In the genomic region with DNA sequence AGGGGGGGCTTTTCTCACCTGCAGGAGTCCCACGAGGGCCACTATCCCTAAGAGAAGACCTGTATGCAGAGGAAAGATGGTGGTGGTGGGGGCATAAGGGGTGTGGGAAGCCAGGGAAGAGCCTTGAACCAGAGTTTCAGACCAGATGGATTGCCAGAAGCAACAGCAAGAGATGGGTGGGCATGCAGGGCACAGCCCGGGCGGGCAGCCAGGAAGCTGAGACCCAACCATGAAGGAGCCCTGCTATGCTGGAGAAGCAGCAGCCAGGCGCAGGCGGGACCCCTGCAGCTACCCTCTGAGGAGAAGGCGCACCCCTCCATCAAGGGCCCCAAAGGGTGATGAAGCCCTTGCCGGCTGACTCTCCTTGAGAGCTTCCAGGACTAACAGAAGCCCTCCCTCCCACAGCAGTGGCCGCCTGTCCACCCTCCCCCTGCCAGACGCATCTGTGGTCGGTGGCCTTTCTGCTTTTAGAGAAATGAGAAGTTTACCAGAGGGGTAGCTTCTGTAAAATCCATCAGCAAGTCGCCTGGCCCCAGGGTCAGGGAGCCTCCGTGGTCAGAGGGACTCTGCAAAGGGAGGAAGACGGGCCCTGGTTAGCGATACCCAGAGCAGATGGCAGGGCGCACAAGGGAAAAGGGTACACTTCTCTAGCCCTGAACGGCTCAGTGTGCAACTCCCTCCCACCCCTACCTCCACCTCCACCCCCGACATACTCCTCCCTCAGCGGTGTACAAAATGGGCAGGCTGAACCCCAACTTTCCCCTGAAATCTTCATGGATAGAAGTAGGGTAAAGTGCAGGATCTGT, we compare ENCODE assay signal across 15 mouse cellular contexts. TPM values are rescaled to one million over a fixed set of nuclear protein-coding genes. Genes with fewer than 3 reads are reported as not detected.
DNase-seq lines count a peak whose midpoint lies in the region; ATAC-seq lines count a peak whose summit lies in the region.
"Had no signal": no experiment of that assay in that cellular context is flagged by ENCODE, and none has a peak within 500 bp of the region (broad histone marks: within the 10 kb centered on the region; RNA-seq: fewer than 3 reads in every experiment).

No protein-coding gene starts in this region.

- no peaks in the 10 kb centered on the region for H3K27me3 ChIP-seq in intestine, embryonic 15.5 days (replicated peaks)
- H3K27me3 ChIP-seq in intestine, embryonic 16.5 days (replicated peaks; ENCODE audit: control insufficient read depth, insufficient read depth, low read length): no peaks in the 10 kb centered on the region
- no peaks in the 10 kb centered on the region for H3K27me3 ChIP-seq in neural tube, embryonic 15.5 days (replicated peaks)
- H3K27me3 ChIP-seq: forebrain, embryonic 15.5 days had no signal

- WGBS in intestine, embryonic 15.5 days: 47% methylated on average over 18 of the region's 18 CpGs
- 47% methylated on average over 18 of the region's 18 CpGs for WGBS in intestine, embryonic 16.5 days
- 54% methylated on average over 18 of the region's 18 CpGs for whole genome bisulfite sequencing in neural tube, embryonic 15.5 days

- 0 out of 2 replicates have a peak, but pooled peaks have one; percentile 12 for ATAC-seq in intestine, embryonic 15.5 days
- ATAC-seq in intestine, embryonic 16.5 days: no peak
- ATAC-seq in neural tube, embryonic 15.5 days (ENCODE audit: low FRiP score): no peak
- ATAC-seq: lung, postnatal 0 days had no signal

- no peak overlapping the region for H3K4me2 ChIP-seq in intestine, embryonic 15.5 days (replicated peaks)
- H3K4me2 ChIP-seq in intestine, embryonic 16.5 days (ENCODE audit: low read depth, low read length): no peak overlapping the region
- no peak overlapping the region for H3K4me2 ChIP-seq in neural tube, embryonic 15.5 days
- H3K4me2 ChIP-seq: embryonic facial prominence, embryonic 12.5 days; forebrain, embryonic 15.5 days had no signal

- H3K27ac ChIP-seq in intestine, embryonic 15.5 days: no peak overlapping the region
- no peak overlapping the region for H3K27ac ChIP-seq in intestine, embryonic 16.5 days (ENCODE audit: low read length)
- H3K27ac ChIP-seq in neural tube, embryonic 15.5 days (replicated peaks): no peak overlapping the region
- H3K27ac ChIP-seq: embryonic facial prominence, embryonic 12.5 days; forebrain, embryonic 15.5 days; heart, embryonic 10.5 days; kidney, postnatal 0 days had no signal

- no peak overlapping the region for H3K9ac ChIP-seq in intestine, embryonic 15.5 days
- no peak overlapping the region for H3K9ac ChIP-seq in intestine, embryonic 16.5 days (ENCODE audit: low read depth, low read length)
- H3K9ac ChIP-seq in neural tube, embryonic 15.5 days (replicated peaks): no peak overlapping the region
- H3K9ac ChIP-seq: embryonic facial prominence, embryonic 12.5 days; forebrain, embryonic 15.5 days had no signal

- no peaks in the 10 kb centered on the region for H3K9me3 ChIP-seq in intestine, embryonic 15.5 days
- H3K9me3 ChIP-seq in intestine, embryonic 16.5 days (ENCODE audit: control insufficient read depth, low read length): no peaks in the 10 kb centered on the region
- no peaks in the 10 kb centered on the region for H3K9me3 ChIP-seq in neural tube, embryonic 15.5 days (replicated peaks)
- H3K9me3 ChIP-seq: embryonic facial prominence, embryonic 12.5 days; forebrain, embryonic 15.5 days; heart, embryonic 10.5 days had no signal

- H3K4me1 ChIP-seq in intestine, embryonic 15.5 days (replicated peaks): no peaks in the 10 kb centered on the region
- H3K4me1 ChIP-seq in intestine, embryonic 16.5 days (ENCODE audit: control insufficient read depth, insufficient read depth, low read length): 0 out of 2 replicates have a peak, but pooled peaks cover 4% of the 10 kb centered on the region
- H3K4me1 ChIP-seq in neural tube, embryonic 15.5 days: no peaks in the 10 kb centered on the region
- H3K4me1 ChIP-seq: embryonic facial prominence, embryonic 12.5 days had no signal

- H3K4me3 ChIP-seq in intestine, embryonic 15.5 days (replicated peaks): no peak overlapping the region
- no peak overlapping the region for H3K4me3 ChIP-seq in intestine, embryonic 16.5 days (ENCODE audit: low read length)
- no peak overlapping the region for H3K4me3 ChIP-seq in neural tube, embryonic 15.5 days (replicated peaks)
- H3K4me3 ChIP-seq: embryonic facial prominence, embryonic 12.5 days; erythroblast, embryonic 14.5 days; forebrain, embryonic 15.5 days; heart, embryonic 10.5 days had no signal

- DNase-seq in cerebellum, adult 9-11 months: peak; percentile 24
- DNase-seq in cerebellum, adult 8-10 months: no peak
- DNase-seq in neural tube, embryonic 10.5 days (ENCODE audit: extremely low spot score, low spot score): peak; percentile 29
- no peak for DNase-seq in retina, postnatal 1 day
- no peak for DNase-seq in kidney, adult 18-20 months

- no peaks in the 10 kb centered on the region for H3K36me3 ChIP-seq in intestine, embryonic 15.5 days
- H3K36me3 ChIP-seq in intestine, embryonic 16.5 days (ENCODE audit: control insufficient read depth, insufficient read depth, low read length): no peaks in the 10 kb centered on the region
- no peaks in the 10 kb centered on the region; the same call in 1 of the 2 replicates for H3K36me3 ChIP-seq in neural tube, embryonic 15.5 days
- H3K36me3 ChIP-seq: embryonic facial prominence, embryonic 12.5 days; forebrain, embryonic 15.5 days; heart, embryonic 10.5 days had no signal

RNA-seq across cellular contexts. Expression of a gene that starts 26.4 kb away (rescaled TPM):
- 0.78 and 0.92 TPM in 2 replicates for polyA plus RNA-seq in intestine, embryonic 15.5 days (2015; fragmentation: Nextera tagmentation; extraction: Ambion mirVana)
- 0.39 and 0.43 TPM in 2 replicates for polyA plus RNA-seq in intestine, embryonic 16.5 days (2015; fragmentation: Nextera tagmentation; extraction: Ambion mirVana)
- polyA plus RNA-seq in neural tube, embryonic 15.5 days (2015; fragmentation: Nextera tagmentation; extraction: Ambion mirVana): 21.8 and 26.1 TPM in 2 replicates
- polyA plus RNA-seq: erythroblast, embryonic 14.5 days; heart, postnatal 0 days had no signal

Comparison
In these comparisons a context has a peak if more than half of its experiments do, and no peak if none do; other contexts are left out.
1. DNase-seq: peak in cerebellum, adult 9-11 months (single experiment) and neural tube, embryonic 10.5 days (single experiment); none in cerebellum, adult 8-10 months (single experiment), retina, postnatal 1 day (single experiment) and kidney, adult 18-20 months (single experiment).
2. RNA of a gene that starts 26.4 kb away (polyA plus RNA-seq): 21.8 to 26.1 TPM in neural tube, embryonic 15.5 days; 0.78 to 0.92 TPM in intestine, embryonic 15.5 days and 0.39 to 0.43 TPM in intestine, embryonic 16.5 days; every median in the first group is over 10 times any median in the second.